Mouse (Mus musculus): ENCODE results near the gene Fbxo33. TPM values are rescaled to one million over a fixed set of nuclear protein-coding genes. Genes with fewer than 3 reads are reported as not detected.
"Not testable (repeated sequence)": the region's sequence is repeated elsewhere in the genome, so short reads cannot be mapped to it uniquely, and the experiment has no call there.

Gene Fbxo33
- total and polyA plus RNA-seq, 3 experiments = 20.8 to 35.3 TPM; not detected in 1

DNA sequence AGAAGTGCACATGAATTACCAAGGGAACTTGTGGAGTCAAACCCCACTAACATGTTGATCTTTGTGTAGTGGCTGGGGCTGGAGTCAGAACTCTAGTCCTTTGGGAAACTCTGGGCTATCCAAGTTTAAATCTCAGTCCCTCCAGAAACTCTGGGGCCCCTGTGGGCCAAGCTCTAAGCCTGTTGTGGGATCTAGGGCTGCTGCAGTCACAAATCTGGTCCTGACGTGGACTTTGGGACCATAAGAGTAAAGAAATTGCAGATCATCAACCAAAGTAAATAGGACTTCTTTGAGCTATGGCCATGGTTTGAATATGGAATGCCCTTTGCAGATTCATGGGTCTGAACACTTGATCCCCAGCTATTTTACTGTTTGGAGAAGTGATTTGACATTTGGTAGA lies 29.4 kb upstream of the Fbxo33 start:
- Histone ChIP-seq H3K79me2 (ENCODE audit: control insufficient read depth, insufficient read depth, low read length, poor library complexity) (no peaks in the 10 kb centered on the region), H3K36me3 (ENCODE audit: control insufficient read depth in 1 of 2, insufficient read depth in 2 of 2, low read length in 2 of 2) (no peaks in the 10 kb centered on the region; a peak in 1 of 4 replicates), H3K27ac (ENCODE audit: control insufficient read depth, low read depth, low read length) (no peak overlapping the region), H3K4me1 (ENCODE audit: control insufficient read depth in 1 of 2, insufficient read depth in 2 of 2, low read length in 2 of 2) (no peaks in the 10 kb centered on the region), H3K4me3 (ENCODE audit: control insufficient read depth in 1 of 2, insufficient read depth in 1 of 2, low read depth in 2 of 2, low read length in 2 of 2) (no peak overlapping the region), H3K9ac (ENCODE audit: control insufficient read depth, low read depth, low read length, poor library complexity, severe bottlenecking) (no peak overlapping the region), H3K27me3 (ENCODE audit: control insufficient read depth in 1 of 2, insufficient read depth in 2 of 2, low read length in 2 of 2) (no peaks in the 10 kb centered on the region), H3K9me3 (replicated peaks; ENCODE audit: insufficient read depth, low read length) (no peaks in the 10 kb centered on the region)
- no peak for DNase-seq (ENCODE audit: low read depth, low spot score)
- TF ChIP-seq ZC3H11A (IDR thresholded peaks at IDR 0.05; ENCODE audit: low read depth, low read length) (no peak), TBP (IDR thresholded peaks at IDR 0.05; ENCODE audit: low read depth, low read length) (no peak), HCFC1 (IDR thresholded peaks at IDR 0.05; ENCODE audit: low read depth, low read length) (no peak)

DNA sequence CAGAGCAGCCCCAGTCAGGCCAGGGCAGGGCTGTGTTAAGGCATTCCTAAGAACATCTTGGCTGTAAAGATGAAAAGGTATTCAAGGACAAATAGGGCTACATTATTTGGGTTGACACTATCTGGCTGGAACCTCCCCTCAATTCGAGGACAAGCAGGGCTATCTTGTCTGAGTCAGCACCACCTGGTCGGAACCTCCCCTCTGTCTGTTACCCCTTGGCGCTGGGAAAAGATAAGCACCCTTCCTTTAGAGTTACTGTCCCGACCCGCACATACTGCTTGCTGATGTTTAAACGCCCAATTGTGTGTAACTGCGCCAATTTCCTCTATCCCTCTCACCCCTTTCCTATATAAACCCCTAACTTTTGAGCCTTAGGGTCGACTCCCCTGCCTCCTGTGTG lies 21.5 kb upstream of the Fbxo33 start:
- H3K27ac ChIP-seq (ENCODE audit: control insufficient read depth, low read depth, low read length); H3K79me2 ChIP-seq (ENCODE audit: control insufficient read depth, insufficient read depth, low read length, poor library complexity); H3K36me3 ChIP-seq (ENCODE audit: control insufficient read depth in 1 of 2, insufficient read depth in 2 of 2, low read length in 2 of 2); H3K9ac ChIP-seq (ENCODE audit: control insufficient read depth, low read depth, low read length, poor library complexity, severe bottlenecking); H3K4me3 ChIP-seq (ENCODE audit: control insufficient read depth in 1 of 2, insufficient read depth in 1 of 2, low read depth in 2 of 2, low read length in 2 of 2); H3K27me3 ChIP-seq (ENCODE audit: control insufficient read depth in 1 of 2, insufficient read depth in 2 of 2, low read length in 2 of 2); H3K4me1 ChIP-seq (ENCODE audit: control insufficient read depth in 1 of 2, insufficient read depth in 2 of 2, low read length in 2 of 2); H3K9me3 ChIP-seq (replicated peaks; ENCODE audit: insufficient read depth, low read length): not testable (repeated sequence)
- peak; percentile 75 for DNase-seq (ENCODE audit: low read depth, low spot score)
- TF ChIP-seq EP300 (IDR thresholded peaks at IDR 0.05; ENCODE audit: low read depth in 1 of 2, low read length in 2 of 2) = peak; percentile 64 to 82
- TF ChIP-seq SIN3A (IDR thresholded peaks at IDR 0.05; ENCODE audit: low read length) = peak; percentile 25; the same call in 1 of the 2 replicates
- peak; percentile 52 for TF ChIP-seq TAL1 (IDR thresholded peaks at IDR 0.05; ENCODE audit: low read length)
- peak; percentile 34; the same call in 1 of the 2 replicates for TF ChIP-seq MYB (IDR thresholded peaks at IDR 0.05; ENCODE audit: low read depth, low read length)
- peak; percentile 60 for TF ChIP-seq ETS1 (IDR thresholded peaks at IDR 0.05; ENCODE audit: low read depth, low read length)
- peak; percentile 59; the same call in 1 of the 2 replicates for TF ChIP-seq GATA1 (IDR thresholded peaks at IDR 0.05; ENCODE audit: low read depth, low read length)
- TF ChIP-seq TCF12 (IDR thresholded peaks at IDR 0.05; ENCODE audit: low read depth, low read length) = peak; percentile 77

- H3K9ac ChIP-seq (ENCODE audit: control insufficient read depth, low read depth, low read length, poor library complexity, severe bottlenecking) = no peak overlapping the region
- no peaks in the 10 kb centered on the region for H3K79me2 ChIP-seq (ENCODE audit: control insufficient read depth, insufficient read depth, low read length, poor library complexity)
- no peak overlapping the region for H3K4me3 ChIP-seq (ENCODE audit: control insufficient read depth in 1 of 2, insufficient read depth in 1 of 2, low read depth in 2 of 2, low read length in 2 of 2)
- peaks cover 5 to 6% of the 10 kb centered on the region in 2 experiments; a peak in 2 of 4 replicates for H3K4me1 ChIP-seq (ENCODE audit: control insufficient read depth in 1 of 2, insufficient read depth in 2 of 2, low read length in 2 of 2)
- DNase-seq (ENCODE audit: low read depth, low spot score) = no peak
- no peak overlapping the region for H3K27ac ChIP-seq (ENCODE audit: control insufficient read depth, low read depth, low read length)
- no peaks in the 10 kb centered on the region for H3K27me3 ChIP-seq (ENCODE audit: control insufficient read depth in 1 of 2, insufficient read depth in 2 of 2, low read length in 2 of 2)
- peaks cover 0 to 5% of the 10 kb centered on the region in 2 experiments; a peak in 2 of 4 replicates for H3K36me3 ChIP-seq (ENCODE audit: control insufficient read depth in 1 of 2, insufficient read depth in 2 of 2, low read length in 2 of 2)
- TF ChIP-seq MEF2A (IDR thresholded peaks at IDR 0.05; ENCODE audit: extremely low read depth, insufficient replicate concordance, low read depth, low read length, poor library complexity, severe bottlenecking) (no peak), JUND (IDR thresholded peaks at IDR 0.05; ENCODE audit: low read depth, low read length) (no peak), TBP (IDR thresholded peaks at IDR 0.05; ENCODE audit: low read depth, low read length) (no peak), USF2 (IDR thresholded peaks at IDR 0.05; ENCODE audit: borderline replicate concordance in 1 of 2, insufficient read depth in 1 of 2, low read depth in 1 of 2, low read length in 2 of 2) (no peak), POLR2AphosphoS5 (IDR thresholded peaks at IDR 0.05; ENCODE audit: borderline replicate concordance, low read depth, low read length) (no peak), UBTF (IDR thresholded peaks at IDR 0.05; ENCODE audit: borderline replicate concordance, insufficient read depth, low read depth, low read length) (no peak), SIN3A (IDR thresholded peaks at IDR 0.05; ENCODE audit: low read length) (no peak), ZNF384 (IDR thresholded peaks at IDR 0.05; ENCODE audit: low read depth, low read length) (no peak), POLR2AphosphoS2 (IDR thresholded peaks at IDR 0.05; ENCODE audit: low read length) (no peak), MAZ (IDR thresholded peaks at IDR 0.05; ENCODE audit: low read depth, low read length) (no peak), MAFK (IDR thresholded peaks at IDR 0.05; ENCODE audit: borderline replicate concordance, low read depth, low read length) (no peak), ZC3H11A (IDR thresholded peaks at IDR 0.05; ENCODE audit: low read depth, low read length) (no peak), RCOR1 (IDR thresholded peaks at IDR 0.05; ENCODE audit: low read depth, low read length) (no peak), GABPA (IDR thresholded peaks at IDR 0.05; ENCODE audit: low read depth, low read length) (no peak), HCFC1 (IDR thresholded peaks at IDR 0.05; ENCODE audit: low read depth, low read length) (no peak), KAT2A (conservative IDR thresholded peaks at IDR 0.05; ENCODE audit: low read depth, low read length) (no peak), CHD2 (IDR thresholded peaks at IDR 0.05; ENCODE audit: low read length) (no peak), CHD1 (IDR thresholded peaks at IDR 0.05; ENCODE audit: low read depth, low read length) (no peak)
- H3K9me3 ChIP-seq (replicated peaks; ENCODE audit: insufficient read depth, low read length) = no peaks in the 10 kb centered on the region
These were observed 18.9 kb upstream of the Fbxo33 start for GRCm38 (mm10) chr12:59238434-59238833.
